Mouse (Mus musculus) hindbrain, postnatal 0 days (tissue): ENCODE data around the gene Bbc3. TPM values are rescaled to one million over a fixed set of nuclear protein-coding genes. Genes with fewer than 3 reads are reported as not detected.

Source experiments
- ATAC-seq: fragments of 200-750 bp; cut with Nextera tagmentation; 2 replicates; pipeline ENCODE4 v1.8.0; 2017; ENCODE audit warnings: mild to moderate bottlenecking, moderate TSS enrichment, moderate library complexity
- DNase-seq: peaks from one replicate; pipeline ENCODE4 v3.0.0-alpha.2; 2015; ENCODE audit warnings: low spot score
- H3K27ac ChIP-seq: fragments of 300-500 bp; sonication (generic); 2 replicates; pipeline ENCODE4 v1.5.1; 2014; ENCODE audit warnings: mild to moderate bottlenecking
- H3K27me3 ChIP-seq: fragments of 300-500 bp; sonication (generic); 2 replicates; pipeline ENCODE4 v1.6.1; 2014; ENCODE audit warnings: low read length, mixed read lengths; ENCODE audit not compliant: insufficient read depth
- H3K36me3 ChIP-seq: fragments of 300-500 bp; sonication (generic); 2 replicates; pipeline ENCODE4 v1.6.1; 2014; ENCODE audit warnings: low read length, mixed read lengths; ENCODE audit not compliant: insufficient read depth
- H3K4me1 ChIP-seq: fragments of 300-500 bp; sonication (generic); 2 replicates; pipeline ENCODE4 v1.6.1; 2014; ENCODE audit warnings: antibody characterized with exemption, low read length, mixed read lengths; ENCODE audit not compliant: insufficient read depth
- H3K4me2 ChIP-seq: fragments of 300-500 bp; sonication (generic); 2 replicates; pipeline ENCODE4 v1.6.1; 2014; ENCODE audit warnings: low read depth, mild to moderate bottlenecking, low read length, moderate library complexity, mixed read lengths
- H3K4me3 ChIP-seq: fragments of 300-500 bp; sonication (generic); 2 replicates; pipeline ENCODE4 v1.5.1; 2014; ENCODE audit warnings: low read length
- H3K9ac ChIP-seq: fragments of 300-500 bp; sonication (generic); replicated peaks from 2 replicates; pipeline ENCODE4 v1.6.1; 2014; ENCODE audit warnings: mild to moderate bottlenecking, low read length, moderate library complexity, mixed read lengths
- H3K9me3 ChIP-seq: fragments of 300-500 bp; sonication (generic); 2 replicates; pipeline ENCODE4 v1.6.1; 2016; ENCODE audit warnings: low read length, mixed read lengths
- CTCF ChIP-seq: IDR thresholded peaks from 2 replicates; pipeline ENCODE4 v1.5.1; 2016; ENCODE audit warnings: antibody characterized with exemption, control low read depth, low read depth
- WGBS: fragments of 180-500 bp; shearing (Covaris S2); extraction: QIAGEN DNeasy Blood & Tissue Kit; methylation state at CpG from one replicate; pipeline ENCODE4 v1.1.7; 2014; 5-methylcytosine and 5-hydroxymethylcytosine counted together
- polyA plus RNA-seq: library from polyadenylated mRNA; unstranded; fragments of >200 nt; fragmentation: Nextera tagmentation; extraction: Ambion mirVana; gene quantifications from 2 replicates; pipeline ENCODE4 v1.2.1, GENCODE M21; 2015
- total RNA-seq: library from RNA; depleted of rRNA; stranded (reverse); fragments of >200 nt; gene quantifications from 2 replicates; pipeline ENCODE4 v1.2.3, GENCODE M21; 2014

Gene Bbc3
- total and polyA plus RNA-seq, 2 experiments from 2014 or later = 32.2 to 51.0 TPM

- Histone ChIP-seq H3K4me3 (peak overlapping the region; percentile 60), H3K9ac (peak overlapping the region; percentile 57), H3K4me1 (peaks cover 13% of the 10 kb centered on the region), H3K36me3 (no peaks in the 10 kb centered on the region), H3K9me3 (no peaks in the 10 kb centered on the region), H3K27ac (peak overlapping the region; percentile 65), H3K27me3 (no peaks in the 10 kb centered on the region), H3K4me2 (peak overlapping the region; percentile 92)
- TF ChIP-seq CTCF = peak; percentile 73
- peak; percentile 6 for ATAC-seq
- peak; percentile 78 for DNase-seq
- under 1% methylated on average over 38 of the region's 56 CpGs for WGBS
Observed at GRCm38 (mm10) chr7:16310020-16310520, 1.9 kb downstream of the Bbc3 start.

GRCm38 (mm10) chr7:16310521-16311452, 2.6 kb downstream of the Bbc3 start:
- DNase-seq = peak; percentile 67
- Histone ChIP-seq H3K27me3 (no peaks in the 10 kb centered on the region), H3K9ac (peak overlapping the region; percentile 57), H3K36me3 (no peaks in the 10 kb centered on the region), H3K9me3 (no peaks in the 10 kb centered on the region), H3K4me2 (peak overlapping the region; percentile 92), H3K27ac (peak overlapping the region; percentile 59), H3K4me3 (peak overlapping the region; percentile 60), H3K4me1 (peaks cover 13% of the 10 kb centered on the region)
- TF ChIP-seq CTCF = no peak
- ATAC-seq = peak; percentile 52
- under 1% methylated on average over 30 of the region's 31 CpGs for WGBS

DNA sequence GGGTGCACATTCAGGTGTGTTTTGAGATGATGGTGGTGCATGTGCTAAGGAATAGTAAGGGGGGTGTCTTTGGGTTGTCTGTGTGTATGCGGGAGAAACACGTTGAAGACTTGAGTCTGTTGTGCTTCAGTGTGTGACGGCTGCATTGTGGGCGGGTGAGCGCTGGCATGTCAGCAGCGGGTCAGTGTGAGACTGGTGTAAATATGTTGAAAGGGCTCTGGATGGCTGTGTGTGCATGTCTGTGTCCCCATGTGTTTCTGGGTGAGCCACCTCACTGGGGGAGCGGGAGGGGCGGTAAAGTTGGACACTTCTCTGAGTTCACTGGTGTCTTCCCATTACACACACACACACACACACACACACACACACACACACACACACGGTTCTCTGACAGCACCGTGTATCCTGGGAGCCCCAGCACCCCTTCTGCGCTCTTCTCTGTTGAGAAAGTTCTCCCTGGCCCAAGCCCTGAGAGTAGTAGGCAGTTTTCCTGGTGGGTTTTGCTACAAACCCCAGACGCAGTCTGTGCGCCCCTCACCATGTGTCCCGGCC, 3.3 kb downstream of the Bbc3 start:
- H3K4me1 ChIP-seq = peaks cover 13% of the 10 kb centered on the region
- no peaks in the 10 kb centered on the region for H3K9me3 ChIP-seq
- H3K36me3 ChIP-seq = no peaks in the 10 kb centered on the region
- H3K4me2 ChIP-seq = peak overlapping the region; percentile 92
- WGBS = under 1% methylated on average over 14 of the region's 14 CpGs
- no peaks in the 10 kb centered on the region for H3K27me3 ChIP-seq
- ATAC-seq (no peak; the same call in 1 of the 2 replicates), DNase-seq (peak; percentile 43)
- H3K4me3 ChIP-seq = peak overlapping the region; percentile 60
- H3K27ac ChIP-seq = peak overlapping the region; percentile 92
- TF ChIP-seq CTCF = no peak
- H3K9ac ChIP-seq = peak overlapping the region; percentile 62

- WGBS = 2% methylated on average over 34 of the region's 49 CpGs
- no peak for TF ChIP-seq CTCF
- H3K9ac ChIP-seq = peak overlapping the region; percentile 62
- peak overlapping the region; percentile 60 for H3K4me3 ChIP-seq
- H3K27ac ChIP-seq = peak overlapping the region; percentile 92
- no peaks in the 10 kb centered on the region for H3K36me3 ChIP-seq
- peak; percentile 23 for DNase-seq
- peak overlapping the region; percentile 92 for H3K4me2 ChIP-seq
- H3K27me3 ChIP-seq = no peaks in the 10 kb centered on the region
- ATAC-seq = no peak
- H3K9me3 ChIP-seq = no peaks in the 10 kb centered on the region
- peaks cover 13% of the 10 kb centered on the region for H3K4me1 ChIP-seq
Observed at GRCm38 (mm10) chr7:16312011-16312671, 3.9 kb downstream of the Bbc3 start.

GRCm38 (mm10) chr7:16312672-16313311, 4.6 kb downstream of the Bbc3 start:
- Histone ChIP-seq H3K36me3 (no peaks in the 10 kb centered on the region), H3K4me1 (peaks cover 13% of the 10 kb centered on the region), H3K9ac (peak overlapping the region; percentile 77), H3K4me3 (peak overlapping the region; percentile 60), H3K27ac (peak overlapping the region; percentile 92; the same call in 1 of the 2 replicates), H3K27me3 (no peaks in the 10 kb centered on the region), H3K9me3 (no peaks in the 10 kb centered on the region), H3K4me2 (peak overlapping the region; percentile 92)
- no peak for ATAC-seq
- WGBS = under 1% methylated on average over 11 of the region's 12 CpGs
- no peak for TF ChIP-seq CTCF
- DNase-seq = peak; percentile 56

- Histone ChIP-seq H3K27ac (peak overlapping the region; percentile 92), H3K9ac (peak overlapping the region; percentile 77), H3K9me3 (no peaks in the 10 kb centered on the region), H3K27me3 (no peaks in the 10 kb centered on the region), H3K4me2 (peak overlapping the region; percentile 92), H3K4me3 (peak overlapping the region; percentile 60), H3K36me3 (no peaks in the 10 kb centered on the region), H3K4me1 (peaks cover 13% of the 10 kb centered on the region)
- 2% methylated on average over 47 of the region's 66 CpGs for WGBS
- TF ChIP-seq CTCF = no peak
- ATAC-seq (peak; percentile 67), DNase-seq (peak; percentile 86)
Observed at GRCm38 (mm10) chr7:16313481-16314220, 5.5 kb downstream of the Bbc3 start.
